Mouse (Mus musculus) embryonic facial prominence, embryonic 12.5 days (tissue): ENCODE results near the gene Apom. TPM values are rescaled to one million over a fixed set of nuclear protein-coding genes. Genes with fewer than 3 reads are reported as not detected.

Experiments
- ATAC-seq: fragments of 200-750 bp; cut with Nextera tagmentation; 2 replicates; pipeline ENCODE4 v1.8.0; 2017; ENCODE audit not compliant: insufficient number of reproducible peaks, insufficient read depth, low FRiP score, low TSS enrichment
- H3K27ac ChIP-seq: fragments of 300-500 bp; sonication (generic); 2 replicates; pipeline ENCODE4 v1.5.1; 2016; ENCODE audit warnings: mild to moderate bottlenecking
- H3K27me3 ChIP-seq: fragments of 300-500 bp; sonication (generic); 2 replicates; pipeline ENCODE4 v1.6.1; 2016; ENCODE audit warnings: mild to moderate bottlenecking, moderate library complexity
- H3K36me3 ChIP-seq: fragments of 300-500 bp; sonication (generic); 2 replicates; pipeline ENCODE4 v1.6.1; 2016; ENCODE audit warnings: mild to moderate bottlenecking
- H3K4me1 ChIP-seq: fragments of 300-500 bp; sonication (generic); 2 replicates; pipeline ENCODE4 v1.6.1; 2016
- H3K4me2 ChIP-seq: fragments of 300-500 bp; sonication (generic); replicated peaks from 2 replicates; pipeline ENCODE4 v1.6.1; 2016; ENCODE audit warnings: mild to moderate bottlenecking, moderate library complexity
- H3K4me3 ChIP-seq: fragments of 300-500 bp; sonication (generic); 2 replicates; pipeline ENCODE4 v1.5.1; 2016; ENCODE audit warnings: mild to moderate bottlenecking
- H3K9ac ChIP-seq: fragments of 300-500 bp; sonication (generic); 2 replicates; pipeline ENCODE4 v1.6.1; 2016; ENCODE audit warnings: mild to moderate bottlenecking, moderate library complexity
- H3K9me3 ChIP-seq: fragments of 300-500 bp; sonication (generic); 2 replicates; pipeline ENCODE4 v1.6.1; 2016; ENCODE audit warnings: mild to moderate bottlenecking, moderate library complexity
- WGBS: fragments of 180-500 bp; shearing (Covaris S2); methylation state at CpG from one replicate; pipeline ENCODE4 v1.1.7; 2016; 5-methylcytosine and 5-hydroxymethylcytosine counted together
- polyA plus RNA-seq: library from polyadenylated mRNA; unstranded; fragments of >200 nt; fragmentation: Nextera tagmentation; extraction: Ambion mirVana; gene quantifications from 2 replicates; pipeline ENCODE4 v1.2.1, GENCODE M21; 2016

Gene Apom
- polyA plus RNA-seq, 1 experiment from 2014 or later: 0.49 TPM

- no peaks in the 10 kb centered on the region for H3K9me3 ChIP-seq
- 50% methylated on average over 2 of the region's 2 CpGs for WGBS
- H3K27me3 ChIP-seq: no peaks in the 10 kb centered on the region
- no peak overlapping the region for H3K4me3 ChIP-seq
- H3K4me2 ChIP-seq: no peak overlapping the region
- H3K4me1 ChIP-seq: peaks cover 11% of the 10 kb centered on the region
- peaks cover 19% of the 10 kb centered on the region for H3K36me3 ChIP-seq
- no peak overlapping the region for H3K9ac ChIP-seq
- ATAC-seq: no peak
- no peak overlapping the region for H3K27ac ChIP-seq
These were observed 43.7 kb downstream of the Apom start for GRCm38 (mm10) chr17:35088151-35088550.

DNA sequence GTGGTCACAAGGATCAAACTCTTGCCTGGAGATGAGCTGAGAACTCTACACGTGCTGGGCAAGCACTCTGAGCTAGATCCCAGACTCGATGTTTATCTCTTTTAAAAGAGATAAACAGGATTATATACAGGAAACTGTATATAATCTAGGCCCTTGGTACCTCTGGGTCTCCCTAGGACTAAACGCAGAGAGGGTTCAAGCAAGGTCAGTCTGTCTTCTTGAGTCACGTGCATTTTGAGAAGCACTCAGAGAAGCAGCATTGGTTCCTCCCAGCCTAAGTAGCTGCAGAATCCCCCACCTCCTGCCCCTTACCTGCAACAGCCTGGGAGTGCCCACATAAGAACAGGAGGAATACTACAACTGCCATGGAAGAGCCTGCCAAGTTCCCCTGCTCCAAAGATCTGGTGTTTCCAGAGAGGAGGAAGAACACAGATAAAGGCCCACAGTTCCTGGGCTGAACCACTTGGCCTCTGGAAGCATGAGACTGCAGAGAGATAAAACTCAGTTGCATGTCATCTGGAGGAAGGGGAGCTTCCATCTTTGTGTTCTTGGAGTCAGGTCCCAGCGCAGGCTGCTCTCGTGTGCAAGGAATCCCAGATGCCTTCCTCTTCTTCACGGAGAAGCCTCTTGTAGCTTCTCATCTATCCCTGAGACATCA, 46.5 kb downstream of the Apom start, which contains the start of gene Ly6g6f:
Gene Ly6g6f, minus strand, starts transcription at position 403 of the 658 bp plus-strand sequence.
- Histone ChIP-seq H3K36me3 (no peaks in the 10 kb centered on the region), H3K4me1 (peaks cover 6% of the 10 kb centered on the region), H3K4me3 (no peak within 1 kb of the TSS), H3K27ac (no peak within 1 kb of the TSS), H3K9me3 (no peaks in the 10 kb centered on the region), H3K27me3 (no peaks in the 10 kb centered on the region), H3K4me2 (no peak within 1 kb of the TSS), H3K9ac (no peak within 1 kb of the TSS)
- 83% methylated on average over 7 of the region's 7 CpGs for WGBS
- ATAC-seq: no peak

DNA sequence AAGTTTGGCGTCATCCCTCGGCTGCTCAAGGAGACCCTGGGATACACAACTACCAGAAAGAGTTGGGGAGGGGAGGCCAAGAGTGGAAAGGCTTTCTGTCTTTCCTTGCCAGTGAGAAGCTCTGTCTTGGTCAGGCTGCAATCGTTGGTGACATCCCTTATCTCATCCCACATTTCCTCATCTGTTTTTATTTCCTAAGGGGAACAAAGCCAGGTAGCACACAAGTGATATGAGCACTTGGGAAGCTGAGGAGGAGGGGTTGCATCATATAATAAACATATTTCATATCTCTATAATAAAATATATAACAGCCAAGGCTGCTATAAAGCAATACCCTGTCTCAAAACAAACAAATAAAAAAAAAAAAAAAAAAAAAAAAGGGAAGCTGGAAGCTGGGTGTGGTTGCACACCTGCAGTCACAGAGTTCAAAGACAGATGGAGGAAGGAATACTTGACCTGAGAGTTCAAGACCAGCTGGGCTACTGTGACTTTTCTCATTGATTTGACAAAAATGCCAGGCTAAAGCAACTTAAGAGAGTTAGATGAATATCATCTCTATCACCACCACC, 47.8 kb downstream of the Apom start:
- Histone ChIP-seq H3K4me3 (no peak overlapping the region), H3K9ac (no peak overlapping the region), H3K4me1 (0 out of 2 replicates have a peak, but pooled peaks cover 4% of the 10 kb centered on the region), H3K27ac (no peak overlapping the region), H3K4me2 (no peak overlapping the region), H3K9me3 (no peaks in the 10 kb centered on the region), H3K27me3 (peaks cover 6% of the 10 kb centered on the region; the same call in 1 of the 2 replicates), H3K36me3 (no peaks in the 10 kb centered on the region)
- no peak for ATAC-seq
- WGBS: 85% methylated on average over 3 of the region's 3 CpGs

GRCm38 (mm10) chr17:35082841-35083576, 48.8 kb downstream of the Apom start:
- Histone ChIP-seq H3K9ac (no peak overlapping the region), H3K4me3 (no peak overlapping the region), H3K27ac (no peak overlapping the region), H3K4me1 (peaks cover 4% of the 10 kb centered on the region; the same call in 1 of the 2 replicates), H3K36me3 (no peaks in the 10 kb centered on the region), H3K27me3 (peaks cover 10% of the 10 kb centered on the region), H3K9me3 (no peaks in the 10 kb centered on the region), H3K4me2 (no peak overlapping the region)
- no peak for ATAC-seq
- WGBS: 82% methylated on average over 16 of the region's 16 CpGs

DNA sequence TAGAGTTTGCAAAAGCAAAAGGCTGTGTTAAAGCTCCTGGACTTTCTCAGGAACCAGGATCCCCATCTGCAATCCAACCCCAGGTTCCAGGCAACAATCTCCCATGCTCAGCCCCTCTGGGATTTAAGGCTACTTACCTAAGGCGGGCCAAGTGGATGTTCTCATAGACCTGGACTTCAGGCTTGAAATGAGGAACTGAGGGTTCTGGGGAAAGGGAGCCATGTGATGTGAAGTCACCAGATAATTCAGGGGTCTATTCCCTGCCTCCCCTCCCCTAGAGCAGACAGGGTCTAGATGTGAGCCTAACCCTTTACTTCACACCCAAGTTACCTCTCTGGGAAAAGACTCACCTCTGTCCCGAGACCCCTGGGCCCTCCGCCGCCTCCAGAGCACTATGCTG, 51.1 kb downstream of the Apom start:
- no peak for ATAC-seq
- Histone ChIP-seq H3K4me1 (peaks cover 23% of the 10 kb centered on the region), H3K9me3 (no peaks in the 10 kb centered on the region), H3K36me3 (no peaks in the 10 kb centered on the region), H3K27me3 (peaks cover 22% of the 10 kb centered on the region), H3K9ac (no peak overlapping the region), H3K27ac (no peak overlapping the region), H3K4me2 (no peak overlapping the region), H3K4me3 (no peak overlapping the region)
- 68% methylated on average over 4 of the region's 4 CpGs for WGBS

DNA sequence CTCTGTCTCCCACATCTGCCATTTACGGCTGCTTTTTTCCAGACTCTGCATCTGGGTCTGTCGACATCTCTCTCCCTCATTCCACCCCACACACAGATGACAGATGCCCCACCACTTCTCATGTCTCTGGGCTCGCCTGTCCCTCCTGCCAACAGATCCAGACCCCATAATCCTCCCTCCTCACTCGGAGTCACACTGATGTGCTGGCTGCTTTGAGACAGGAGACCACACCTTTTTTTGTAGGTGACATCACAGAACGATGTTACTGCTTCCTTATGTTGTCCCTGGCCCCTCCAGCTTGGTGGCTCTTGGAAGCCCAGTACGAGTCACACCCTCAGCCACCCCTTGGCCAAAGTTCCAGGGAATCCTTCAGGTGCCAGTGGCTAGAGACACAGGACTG, 51.6 kb downstream of the Apom start:
- no peak overlapping the region for H3K9ac ChIP-seq
- H3K27ac ChIP-seq: no peak overlapping the region
- no peak overlapping the region for H3K4me3 ChIP-seq
- no peak for ATAC-seq
- no peak overlapping the region for H3K4me2 ChIP-seq
- peaks cover 23% of the 10 kb centered on the region for H3K4me1 ChIP-seq
- 64% methylated on average over 6 of the region's 6 CpGs for WGBS
- no peaks in the 10 kb centered on the region for H3K9me3 ChIP-seq
- peaks cover 22% of the 10 kb centered on the region for H3K27me3 ChIP-seq
- no peaks in the 10 kb centered on the region for H3K36me3 ChIP-seq

DNA sequence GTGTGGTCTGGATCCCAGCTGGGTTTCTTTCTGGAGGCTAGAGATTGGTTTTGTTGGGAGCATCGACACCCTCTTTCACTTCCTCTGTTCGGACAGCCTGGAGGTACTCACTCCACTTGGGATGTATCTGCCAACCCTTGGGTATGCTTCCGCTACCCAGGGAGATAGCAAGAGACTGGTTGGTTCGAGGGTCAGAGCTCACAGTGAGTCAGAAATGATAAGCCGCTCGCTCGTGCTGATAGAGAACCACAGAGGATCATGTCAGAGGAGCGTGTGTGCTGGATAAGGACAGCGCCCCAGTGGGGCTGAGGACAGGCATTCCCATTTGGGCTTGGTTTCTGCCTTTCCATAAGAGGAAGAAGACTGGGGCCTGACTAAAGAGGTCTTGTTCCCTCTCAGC, 52.1 kb downstream of the Apom start:
- Histone ChIP-seq H3K4me2 (no peak overlapping the region), H3K9me3 (no peaks in the 10 kb centered on the region), H3K27ac (no peak overlapping the region), H3K9ac (no peak overlapping the region), H3K4me1 (peaks cover 23% of the 10 kb centered on the region), H3K27me3 (peaks cover 22% of the 10 kb centered on the region), H3K4me3 (no peak overlapping the region), H3K36me3 (no peaks in the 10 kb centered on the region)
- no peak for ATAC-seq
- 69% methylated on average over 9 of the region's 9 CpGs for WGBS

Other genes with a start within 250 kb of the Apom start
- 1.2 and 2.5 TPM in 2 replicates for gene C2, start 233.8 kb downstream of the Apom start, polyA plus RNA-seq
- gene Ehmt2, start 233.6 kb downstream of the Apom start, polyA plus RNA-seq: 111 and 121 TPM in 2 replicates
- 0.29 TPM in 1 of 2 replicates, not detected in the other for gene Slc44a4, start 217.6 kb downstream of the Apom start, polyA plus RNA-seq
- gene Neu1, start 200.8 kb downstream of the Apom start, polyA plus RNA-seq: 19.2 and 20.8 TPM in 2 replicates
- 0.33 and 0.36 TPM in 2 replicates for gene Hspa1b, start 172.8 kb downstream of the Apom start, polyA plus RNA-seq
- gene Gm20481, start 162.1 kb downstream of the Apom start, polyA plus RNA-seq: not detected in 2 replicates
- gene Hspa1a, start 159.9 kb downstream of the Apom start, polyA plus RNA-seq: 4.2 and 4.9 TPM in 2 replicates
- 0.84 and 0.99 TPM in 2 replicates for gene Hspa1l, start 159.3 kb downstream of the Apom start, polyA plus RNA-seq
- 212 and 230 TPM in 2 replicates for gene Lsm2, start 150.2 kb downstream of the Apom start, polyA plus RNA-seq
- gene Vars, start 131.1 kb downstream of the Apom start, polyA plus RNA-seq: 150 and 160 TPM in 2 replicates
- gene Vwa7, start 115.5 kb downstream of the Apom start, polyA plus RNA-seq: 0.20 and 0.25 TPM in 2 replicates
- 8.7 and 9.5 TPM in 2 replicates for gene Sapcd1, start 104.0 kb downstream of the Apom start, polyA plus RNA-seq
- 3.7 and 4.2 TPM in 2 replicates for gene Msh5, start 85.3 kb downstream of the Apom start, polyA plus RNA-seq
- 205 and 211 TPM in 2 replicates for gene Clic1, start 82.1 kb downstream of the Apom start, polyA plus RNA-seq
- 471 and 492 TPM in 2 replicates for gene Ddah2, start 73.0 kb downstream of the Apom start, polyA plus RNA-seq
- gene Ly6g6c, start 66.7 kb downstream of the Apom start, polyA plus RNA-seq: not detected in 2 replicates
- 0.61 and 0.99 TPM in 2 replicates for gene Mpig6b, start 65.9 kb downstream of the Apom start, polyA plus RNA-seq
- 1.1 and 1.3 TPM in 2 replicates for gene Ly6g6e, start 55.1 kb downstream of the Apom start, polyA plus RNA-seq
- 0.68 TPM in 1 of 2 replicates, not detected in the other for gene Ly6g6d, start 54.0 kb downstream of the Apom start, polyA plus RNA-seq
- gene Ly6g6f, start 46.4 kb downstream of the Apom start, polyA plus RNA-seq: 0.27 and 0.65 TPM in 2 replicates
- 83.3 and 86.7 TPM in 2 replicates for gene Abhd16a, start 42.8 kb downstream of the Apom start, polyA plus RNA-seq
- gene Ly6g5c, start 23.8 kb downstream of the Apom start, polyA plus RNA-seq: not detected in 2 replicates
- 0.82 and 1.0 TPM in 2 replicates for gene Ly6g5b, start 16.6 kb downstream of the Apom start, polyA plus RNA-seq
- gene Gpank1, start 10.6 kb downstream of the Apom start, polyA plus RNA-seq: 22.4 and 25.5 TPM in 2 replicates
- 254 and 259 TPM in 2 replicates for gene Csnk2b, start 10.0 kb downstream of the Apom start, polyA plus RNA-seq
- 9.3 and 10.7 TPM in 2 replicates for gene D17H6S53E, start 5.7 kb downstream of the Apom start, polyA plus RNA-seq
- 73.3 and 74.0 TPM in 2 replicates for gene Bag6, start 3.1 kb upstream of the Apom start, polyA plus RNA-seq
- gene Prrc2a, start 32.8 kb upstream of the Apom start, polyA plus RNA-seq: 225 and 230 TPM in 2 replicates
- gene Aif1, start 44.0 kb upstream of the Apom start, polyA plus RNA-seq: 7.0 and 7.3 TPM in 2 replicates
- 5.9 and 7.7 TPM in 2 replicates for gene Lst1, start 56.4 kb upstream of the Apom start, polyA plus RNA-seq
- 0.95 and 0.98 TPM in 2 replicates for gene Ltb, start 62.4 kb upstream of the Apom start, polyA plus RNA-seq
- 0.15 and 0.25 TPM in 2 replicates for gene Tnf, start 70.0 kb upstream of the Apom start, polyA plus RNA-seq
- gene Lta, start 73.3 kb upstream of the Apom start, polyA plus RNA-seq: 0.22 and 0.27 TPM in 2 replicates
- 1.0 TPM in 1 of 2 replicates, not detected in the other for gene Gm16181, start 88.8 kb upstream of the Apom start, polyA plus RNA-seq
- 4.5 and 5.5 TPM in 2 replicates for gene Atp6v1g2, start 101.6 kb upstream of the Apom start, polyA plus RNA-seq
- 13.0 and 13.3 TPM in 2 replicates for gene Nfkbil1, start 103.7 kb upstream of the Apom start, polyA plus RNA-seq
- gene Ddx39b, start 109.7 kb upstream of the Apom start, polyA plus RNA-seq: 572 and 587 TPM in 2 replicates
- 20.8 and 21.5 TPM in 2 replicates for gene H2-D1, start 130.7 kb upstream of the Apom start, polyA plus RNA-seq
- gene H2-Q1, start 188.4 kb upstream of the Apom start, polyA plus RNA-seq: not detected in 2 replicates
- 0.38 and 0.40 TPM in 2 replicates for gene H2-Q2, start 210.2 kb upstream of the Apom start, polyA plus RNA-seq
- 2.0 and 2.2 TPM in 2 replicates for gene H2-Q4, start 247.6 kb upstream of the Apom start, polyA plus RNA-seq